Mouse (Mus musculus) forebrain, embryonic 12.5 days (tissue): ENCODE measurements around the gene Ppp6c. TPM values are rescaled to one million over a fixed set of nuclear protein-coding genes. Genes with fewer than 3 reads are reported as not detected.
"Not testable (repeated sequence)": the region's sequence is repeated elsewhere in the genome, so short reads cannot be mapped to it uniquely, and the experiment has no call there.

Source experiments
- ATAC-seq: fragments of 200-750 bp; cut with Nextera tagmentation; 2 replicates; pipeline ENCODE4 v1.8.0; 2017; ENCODE audit warnings: moderate TSS enrichment; ENCODE audit not compliant: low FRiP score
- H3K27ac ChIP-seq: fragments of 300-500 bp; sonication (generic); 2 replicates; pipeline ENCODE4 v1.5.1; 2016; ENCODE audit warnings: mild to moderate bottlenecking
- H3K27me3 ChIP-seq: fragments of 300-500 bp; sonication (generic); 2 replicates; pipeline ENCODE4 v1.6.1; 2016; ENCODE audit warnings: mild to moderate bottlenecking
- H3K36me3 ChIP-seq: fragments of 300-500 bp; sonication (generic); replicated peaks from 2 replicates; pipeline ENCODE4 v1.6.1; 2016; ENCODE audit warnings: mild to moderate bottlenecking
- H3K4me1 ChIP-seq: fragments of 300-500 bp; sonication (generic); 2 replicates; pipeline ENCODE4 v1.6.1; 2016
- H3K4me2 ChIP-seq: fragments of 300-500 bp; sonication (generic); 2 replicates; pipeline ENCODE4 v1.6.1; 2016; ENCODE audit warnings: mild to moderate bottlenecking, moderate library complexity
- H3K4me3 ChIP-seq: fragments of 300-500 bp; sonication (generic); replicated peaks from 2 replicates; pipeline ENCODE4 v1.5.1; 2016; ENCODE audit warnings: mild to moderate bottlenecking
- H3K9ac ChIP-seq: fragments of 300-500 bp; sonication (generic); 2 replicates; pipeline ENCODE4 v1.6.1; 2016; ENCODE audit warnings: mild to moderate bottlenecking
- H3K9me3 ChIP-seq: fragments of 300-500 bp; sonication (generic); 2 replicates; pipeline ENCODE4 v1.6.1; 2016
- WGBS: fragments of 180-500 bp; shearing (Covaris S2); methylation state at CpG from one replicate; pipeline ENCODE4 v1.1.7; 2016; 5-methylcytosine and 5-hydroxymethylcytosine counted together
- polyA plus RNA-seq: library from polyadenylated mRNA; unstranded; fragments of >200 nt; fragmentation: Nextera tagmentation; extraction: Ambion mirVana; gene quantifications from 2 replicates; pipeline ENCODE4 v1.2.1, GENCODE M21; 2016

Gene Ppp6c
- polyA plus RNA-seq = 81.5 and 85.5 TPM in 2 replicates

- Histone ChIP-seq H3K36me3 (no peaks in the 10 kb centered on the region), H3K9me3 (no peaks in the 10 kb centered on the region), H3K4me3 (peak within 1 kb of the TSS; percentile 79), H3K27ac (peak within 1 kb of the TSS; percentile 93), H3K4me1 (peaks cover 18% of the 10 kb centered on the region), H3K9ac (peak within 1 kb of the TSS; percentile 85), H3K4me2 (peak within 1 kb of the TSS; percentile 75), H3K27me3 (no peaks in the 10 kb centered on the region)
- under 1% methylated on average over 55 of the region's 56 CpGs for WGBS
- ATAC-seq = peak; percentile 98
Measured at GRCm38 (mm10) chr2:39226019-39226640, at the start of gene Ppp6c. Gene Ppp6c (minus strand): TSS chr2:39226451.

DNA sequence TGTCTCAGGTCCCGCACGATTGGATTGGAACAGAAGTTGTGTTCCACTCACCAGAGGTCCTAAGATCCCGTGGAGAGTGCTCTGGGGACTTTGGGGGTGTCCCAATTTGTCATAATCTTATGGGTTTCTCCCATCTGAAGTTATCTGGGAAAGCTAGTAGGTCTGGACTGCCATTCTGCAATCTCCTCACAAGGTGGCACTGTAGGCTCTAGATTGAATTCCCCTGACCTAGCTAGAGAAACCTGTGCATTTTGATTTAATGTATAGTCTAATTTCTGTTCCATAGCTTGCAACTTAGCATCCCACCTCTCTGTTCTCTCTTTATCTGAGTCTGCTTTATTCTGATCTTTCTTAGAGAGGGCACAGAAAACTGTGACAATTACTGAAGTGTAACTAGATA is 42.1 kb upstream of the Ppp6c start:
- Histone ChIP-seq H3K4me2 (no peak overlapping the region), H3K9ac (no peak overlapping the region), H3K4me3 (no peak overlapping the region), H3K9me3 (0 out of 2 replicates have a peak, but pooled peaks cover 4% of the 10 kb centered on the region), H3K36me3 (no peaks in the 10 kb centered on the region), H3K27me3 (no peaks in the 10 kb centered on the region), H3K4me1 (no peaks in the 10 kb centered on the region), H3K27ac (no peak overlapping the region)
- no peak for ATAC-seq
- WGBS = 64% methylated on average over 3 of the region's 3 CpGs

- not testable (repeated sequence) for H3K4me1 ChIP-seq, H3K9me3 ChIP-seq, H3K4me2 ChIP-seq, H3K9ac ChIP-seq, ATAC-seq, H3K27ac ChIP-seq, H3K27me3 ChIP-seq, H3K4me3 ChIP-seq, H3K36me3 ChIP-seq
- 96% methylated on average over 11 of the region's 11 CpGs for WGBS
Measured at GRCm38 (mm10) chr2:39252275-39252674, 26.0 kb upstream of the Ppp6c start.

DNA sequence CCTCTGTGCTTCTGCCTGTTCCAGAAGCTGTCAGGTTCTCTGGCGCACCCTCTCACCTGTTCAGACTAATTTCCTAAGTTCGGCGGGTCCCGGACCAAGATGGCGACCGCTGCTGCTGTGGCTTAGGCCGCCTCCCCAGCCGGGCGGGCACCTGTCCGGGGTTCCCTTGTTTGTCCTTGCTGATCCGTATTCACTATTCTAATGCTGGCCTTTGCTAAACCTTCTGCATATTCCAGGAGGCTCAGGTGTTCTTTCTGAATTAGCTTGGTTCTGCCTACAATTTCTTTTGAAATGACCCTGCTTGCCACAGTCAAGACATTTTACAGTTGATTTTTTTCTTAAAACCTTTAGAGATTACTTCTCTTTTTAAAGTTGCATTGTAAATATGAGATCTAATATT is 20.6 kb upstream of the Ppp6c start:
- H3K27me3 ChIP-seq, H3K4me1 ChIP-seq, H3K27ac ChIP-seq, H3K4me2 ChIP-seq, H3K9ac ChIP-seq, H3K9me3 ChIP-seq, H3K4me3 ChIP-seq, H3K36me3 ChIP-seq, ATAC-seq: not testable (repeated sequence)
- WGBS = 82% methylated on average over 10 of the region's 11 CpGs

DNA sequence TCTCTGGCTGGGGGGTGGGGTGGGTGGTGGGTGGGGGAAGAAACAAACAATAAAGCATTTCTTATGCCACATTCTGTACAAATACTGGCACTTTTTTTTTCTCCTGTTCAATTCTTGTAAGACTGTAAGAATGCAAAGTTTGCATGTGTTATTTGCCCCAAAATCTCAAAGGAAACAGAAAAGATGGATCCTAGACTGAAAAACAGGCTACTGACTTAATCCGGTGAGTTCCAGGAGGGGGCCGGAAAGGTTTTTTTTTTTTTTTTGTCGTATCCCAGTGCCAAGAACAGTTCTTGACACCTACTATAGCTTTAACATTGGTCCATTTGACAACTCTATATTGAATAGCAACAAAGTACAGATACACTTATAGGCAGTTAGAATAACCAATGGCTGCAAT is 480 bp upstream of the Ppp6c start:
- Histone ChIP-seq H3K9ac (no peak overlapping the region), H3K27me3 (no peaks in the 10 kb centered on the region), H3K27ac (0 out of 2 replicates have a peak overlapping the region, but pooled peaks have one; percentile 93), H3K9me3 (no peaks in the 10 kb centered on the region), H3K36me3 (no peaks in the 10 kb centered on the region), H3K4me1 (peaks cover 18% of the 10 kb centered on the region), H3K4me2 (peak overlapping the region; percentile 75), H3K4me3 (peak overlapping the region; percentile 79)
- peak; percentile 9; the same call in 1 of the 2 replicates for ATAC-seq
- 33% methylated on average over 3 of the region's 3 CpGs for WGBS

- H3K4me3 ChIP-seq = peak overlapping the region; percentile 79
- peak overlapping the region; percentile 93 for H3K27ac ChIP-seq
- not testable (repeated sequence) for H3K9me3 ChIP-seq, H3K27me3 ChIP-seq, H3K36me3 ChIP-seq
- WGBS = 5% methylated on average over 31 of the region's 36 CpGs
- ATAC-seq = peak; percentile 47; the same call in 1 of the 2 replicates
- H3K4me1 ChIP-seq = peaks cover 18% of the 10 kb centered on the region
- H3K4me2 ChIP-seq = peak overlapping the region; percentile 75
- H3K9ac ChIP-seq = peak overlapping the region; percentile 85
Measured at GRCm38 (mm10) chr2:39225331-39226018, 776 bp downstream of the Ppp6c start.

- H3K9ac ChIP-seq = no peak overlapping the region
- no peaks in the 10 kb centered on the region for H3K9me3 ChIP-seq
- H3K4me2 ChIP-seq = peak overlapping the region; percentile 75
- ATAC-seq = no peak
- H3K36me3 ChIP-seq = no peaks in the 10 kb centered on the region
- H3K27me3 ChIP-seq = no peaks in the 10 kb centered on the region
- H3K27ac ChIP-seq = no peak overlapping the region
- H3K4me1 ChIP-seq = peaks cover 18% of the 10 kb centered on the region
- H3K4me3 ChIP-seq = peak overlapping the region; percentile 79
Measured at GRCm38 (mm10) chr2:39224621-39225020, 1.6 kb downstream of the Ppp6c start.

DNA sequence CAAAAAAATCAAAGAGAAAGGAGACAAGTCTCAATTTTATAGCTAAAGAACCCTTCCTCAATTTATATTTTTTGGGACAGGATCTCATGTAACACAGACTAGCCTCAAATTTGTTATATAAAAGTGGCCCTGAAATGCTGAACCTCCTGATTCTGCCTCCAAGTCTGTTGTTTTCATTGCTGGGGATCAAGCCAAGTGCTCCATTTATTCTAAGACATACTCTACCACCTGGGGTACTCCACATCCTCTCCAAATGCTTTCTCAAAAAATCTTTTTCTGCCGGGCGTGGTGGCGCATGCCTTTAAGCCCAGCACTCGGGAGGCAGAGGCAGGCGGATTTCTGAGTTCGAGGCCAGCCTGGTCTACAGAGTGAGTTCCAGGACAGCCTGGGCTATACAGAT is 6.2 kb downstream of the Ppp6c start:
- 95% methylated on average over 6 of the region's 6 CpGs for WGBS
- no peak overlapping the region for H3K4me3 ChIP-seq
- no peaks in the 10 kb centered on the region for H3K36me3 ChIP-seq
- no peak overlapping the region for H3K9ac ChIP-seq
- H3K9me3 ChIP-seq = no peaks in the 10 kb centered on the region
- peaks cover 15% of the 10 kb centered on the region for H3K4me1 ChIP-seq
- no peak for ATAC-seq
- H3K27ac ChIP-seq = no peak overlapping the region
- no peaks in the 10 kb centered on the region for H3K27me3 ChIP-seq
- no peak overlapping the region for H3K4me2 ChIP-seq

- H3K27me3 ChIP-seq = no peaks in the 10 kb centered on the region
- peaks cover 5% of the 10 kb centered on the region for H3K4me1 ChIP-seq
- no peaks in the 10 kb centered on the region for H3K9me3 ChIP-seq
- H3K9ac ChIP-seq = no peak overlapping the region
- H3K36me3 ChIP-seq = no peaks in the 10 kb centered on the region
- H3K4me3 ChIP-seq = no peak overlapping the region
- no peak for ATAC-seq
- H3K27ac ChIP-seq = no peak overlapping the region
- WGBS = 96% methylated on average over 3 of the region's 3 CpGs
- no peak overlapping the region for H3K4me2 ChIP-seq
Measured at GRCm38 (mm10) chr2:39219034-39219433, 7.2 kb downstream of the Ppp6c start.

- Histone ChIP-seq H3K36me3 (no peaks in the 10 kb centered on the region), H3K27ac (no peak overlapping the region), H3K27me3 (no peaks in the 10 kb centered on the region), H3K4me3 (no peak overlapping the region), H3K9ac (no peak overlapping the region), H3K9me3 (no peaks in the 10 kb centered on the region), H3K4me1 (peaks cover 2% of the 10 kb centered on the region; the same call in 1 of the 2 replicates), H3K4me2 (no peak overlapping the region)
- no peak for ATAC-seq
- WGBS = 94% methylated on average over 4 of the region's 4 CpGs
Measured at GRCm38 (mm10) chr2:39217150-39217549, 9.1 kb downstream of the Ppp6c start.

DNA sequence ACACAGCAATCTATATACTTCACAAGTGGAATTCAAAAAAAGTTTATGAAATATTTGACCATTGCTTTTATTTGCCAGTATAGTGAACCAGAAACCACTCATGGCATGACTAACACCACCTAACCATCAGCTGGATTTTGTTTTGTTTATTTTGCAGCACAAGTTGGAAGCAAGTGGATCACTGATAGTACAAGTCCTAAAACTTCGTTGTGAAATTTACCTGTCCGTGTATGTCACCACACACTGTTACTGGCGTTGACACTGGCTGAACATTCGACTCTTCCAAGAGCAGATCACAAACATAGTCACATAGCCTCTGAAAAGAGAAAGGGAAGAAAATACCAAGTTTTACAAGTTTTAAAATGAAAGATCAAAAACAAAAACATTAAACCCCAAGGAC is 15.5 kb downstream of the Ppp6c start:
- Histone ChIP-seq H3K4me1 (0 out of 2 replicates have a peak, but pooled peaks cover 2% of the 10 kb centered on the region), H3K27me3 (no peaks in the 10 kb centered on the region), H3K4me2 (no peak overlapping the region), H3K27ac (no peak overlapping the region), H3K4me3 (no peak overlapping the region), H3K9ac (no peak overlapping the region), H3K36me3 (no peaks in the 10 kb centered on the region), H3K9me3 (no peaks in the 10 kb centered on the region)
- 97% methylated on average over 4 of the region's 4 CpGs for WGBS
- ATAC-seq = no peak

- Histone ChIP-seq H3K4me1 (no peaks in the 10 kb centered on the region), H3K4me2 (no peak overlapping the region), H3K4me3 (no peak overlapping the region), H3K27me3 (no peaks in the 10 kb centered on the region), H3K9ac (no peak overlapping the region), H3K27ac (no peak overlapping the region), H3K36me3 (peaks cover 9% of the 10 kb centered on the region; the same call in 1 of the 2 replicates), H3K9me3 (no peaks in the 10 kb centered on the region)
- 91% methylated on average over 2 of the region's 2 CpGs for WGBS
- ATAC-seq = no peak
Measured at GRCm38 (mm10) chr2:39203359-39203758, 22.9 kb downstream of the Ppp6c start.

- ATAC-seq = no peak
- 95% methylated on average over 2 of the region's 2 CpGs for WGBS
Measured at GRCm38 (mm10) chr2:39194809-39195208, 31.4 kb downstream of the Ppp6c start.

More at GRCm38 (mm10) chr2:39194809-39195208, 31.4 kb downstream of the Ppp6c start:
- Histone ChIP-seq H3K4me1 (peaks cover 4% of the 10 kb centered on the region), H3K9ac (no peak overlapping the region), H3K27me3 (no peaks in the 10 kb centered on the region), H3K4me2 (no peak overlapping the region), H3K9me3 (no peaks in the 10 kb centered on the region), H3K27ac (no peak overlapping the region), H3K36me3 (peaks cover 18% of the 10 kb centered on the region; the same call in 1 of the 2 replicates), H3K4me3 (no peak overlapping the region)
